Mouse (Mus musculus): ENCODE measurements around the gene Ceacam2.
"Not testable (repeated sequence)": the region's sequence is repeated elsewhere in the genome, so short reads cannot be mapped to it uniquely, and the experiment has no call there.

Gene Ceacam2

DNA sequence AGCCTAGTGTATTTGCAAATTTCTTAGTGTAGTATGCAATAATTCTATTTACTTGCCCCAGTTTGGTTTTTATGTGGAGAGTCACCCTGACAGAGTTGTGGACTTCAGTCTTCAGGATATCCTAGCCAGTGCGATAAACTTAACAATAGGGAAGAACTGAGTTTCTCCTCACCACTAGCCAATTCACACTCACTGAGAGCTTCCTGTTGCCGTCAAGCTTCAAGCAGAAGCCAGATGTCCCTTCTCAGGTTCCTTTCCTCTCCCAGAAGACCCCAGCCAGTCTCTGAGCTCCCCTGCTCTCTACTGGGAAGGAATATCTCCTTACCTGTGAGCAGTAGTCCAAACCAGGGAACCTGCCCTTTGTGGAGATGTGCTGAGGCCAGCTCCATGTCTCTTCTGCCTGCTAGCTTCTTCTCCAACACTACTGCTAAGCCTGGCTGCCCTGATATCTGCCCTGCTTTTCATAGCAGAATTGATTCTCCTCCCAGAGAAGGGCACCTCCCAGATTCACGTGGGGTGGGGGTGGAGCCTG is at the start of gene Ceacam2:
Gene Ceacam2 (minus strand): TSS at position 482 of the 532 bp plus-strand sequence.
- DNase-seq (ENCODE audit: low spot score): not testable (repeated sequence)

GRCm38 (mm10) chr7:25585351-25586204 is 45.9 kb upstream of the Ceacam2 start:
- no peak for DNase-seq (ENCODE audit: low spot score)

DNA sequence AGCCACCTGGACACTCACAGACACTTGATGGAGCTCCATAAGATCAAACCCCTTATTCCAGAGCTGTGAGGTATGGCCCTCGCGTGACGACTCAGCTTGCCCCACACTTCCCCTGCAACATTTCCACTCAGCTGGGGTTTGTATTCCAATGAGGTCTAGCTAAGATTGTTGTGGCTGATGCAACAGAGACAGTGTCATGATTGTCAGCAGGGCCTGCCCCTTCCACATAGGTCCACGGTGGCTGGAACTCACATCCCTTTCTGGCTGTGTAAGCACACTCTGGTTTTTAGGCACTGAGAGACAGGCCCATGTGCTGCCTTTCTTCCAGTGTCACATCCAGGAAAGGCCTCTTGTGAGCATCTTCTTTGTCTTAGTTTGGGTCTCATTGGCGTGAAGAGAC is 45.0 kb upstream of the Ceacam2 start:
- DNase-seq (ENCODE audit: low spot score): no peak

DNA sequence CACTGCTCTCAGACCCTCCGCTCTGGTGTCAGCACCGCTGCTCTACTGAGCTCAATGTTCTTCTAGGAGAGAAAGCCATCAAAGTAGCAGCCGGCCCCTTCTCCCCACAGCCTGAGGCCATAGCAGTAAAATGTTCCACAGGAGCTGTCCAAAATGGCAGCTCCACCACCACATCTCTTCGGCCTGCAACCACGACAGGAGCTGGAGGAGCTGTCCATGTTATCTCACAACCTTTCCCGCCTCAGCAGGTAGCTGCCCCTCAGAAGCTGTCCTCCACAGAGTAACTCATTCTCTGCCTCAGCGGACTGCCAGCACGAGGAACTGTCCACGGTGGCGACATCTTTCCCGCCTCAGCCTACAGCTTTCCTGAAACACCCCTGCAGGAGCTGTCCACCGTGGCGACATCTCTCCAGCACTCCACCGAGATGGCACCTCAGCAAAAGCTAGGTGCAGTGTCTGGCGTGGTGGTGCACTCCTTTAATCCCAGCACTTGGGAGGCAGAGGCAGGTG is 42.7 kb upstream of the Ceacam2 start:
- DNase-seq (ENCODE audit: low spot score): no peak

DNA sequence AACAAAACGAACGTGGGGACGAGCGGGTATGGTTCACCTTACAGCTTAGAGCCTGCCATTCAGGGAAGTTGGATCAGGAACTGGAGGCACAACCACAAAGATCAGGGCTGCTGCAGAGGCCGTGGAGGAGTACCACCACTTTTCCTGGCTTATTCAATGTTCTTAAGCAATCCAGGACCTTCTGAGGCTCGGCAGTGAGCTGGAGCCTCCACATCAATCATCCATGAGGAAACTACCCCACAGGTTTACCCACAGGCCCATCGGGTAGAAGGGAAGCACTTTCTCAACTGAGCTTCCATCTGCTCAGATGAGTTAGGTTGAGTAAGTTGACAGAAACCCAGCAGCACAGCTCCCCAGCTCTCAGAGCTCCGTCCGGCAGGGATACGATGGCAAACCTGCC is 39.8 kb upstream of the Ceacam2 start:
- DNase-seq (ENCODE audit: low spot score): no peak

DNA sequence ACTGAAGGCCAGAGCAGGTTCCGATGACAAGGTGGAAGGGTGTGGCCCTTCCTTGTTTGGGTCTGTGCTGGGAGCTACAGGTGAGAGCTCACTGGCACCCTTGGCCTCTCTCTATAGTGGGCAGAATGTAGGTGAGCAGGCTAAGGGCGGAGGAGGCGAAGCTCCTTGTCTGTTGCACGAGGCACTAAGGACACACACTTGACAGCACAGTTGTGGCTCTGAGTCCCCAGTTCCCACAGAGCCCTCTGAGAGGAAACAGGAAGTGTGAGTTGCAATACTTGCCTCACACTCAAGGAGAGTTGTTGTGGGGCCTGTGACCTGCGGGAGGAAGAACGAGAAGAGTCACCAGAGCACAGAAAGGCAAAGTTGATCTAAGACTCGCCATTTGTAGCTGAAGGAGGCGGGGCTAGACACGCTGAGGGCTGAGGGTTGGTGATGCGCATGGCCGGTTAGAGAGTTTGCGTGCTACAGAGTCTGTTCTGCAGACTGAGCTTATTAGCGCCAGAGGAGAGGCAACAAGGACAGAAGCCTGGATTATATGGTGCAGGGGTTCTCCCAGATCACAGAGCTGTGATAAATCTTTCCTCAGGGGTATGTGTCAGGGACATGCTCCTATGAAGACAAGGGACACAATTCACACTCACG is 37.3 kb upstream of the Ceacam2 start:
- not testable (repeated sequence) for DNase-seq (ENCODE audit: low spot score)

GRCm38 (mm10) chr7:25576308-25576707 is 36.7 kb upstream of the Ceacam2 start:
- DNase-seq (ENCODE audit: low spot score): not testable (repeated sequence)

- DNase-seq (ENCODE audit: low spot score): no peak
These were observed 36.2 kb upstream of the Ceacam2 start for GRCm38 (mm10) chr7:25575870-25576269.

GRCm38 (mm10) chr7:25575105-25575504 is 35.4 kb upstream of the Ceacam2 start:
- no peak for DNase-seq (ENCODE audit: low spot score)

DNA sequence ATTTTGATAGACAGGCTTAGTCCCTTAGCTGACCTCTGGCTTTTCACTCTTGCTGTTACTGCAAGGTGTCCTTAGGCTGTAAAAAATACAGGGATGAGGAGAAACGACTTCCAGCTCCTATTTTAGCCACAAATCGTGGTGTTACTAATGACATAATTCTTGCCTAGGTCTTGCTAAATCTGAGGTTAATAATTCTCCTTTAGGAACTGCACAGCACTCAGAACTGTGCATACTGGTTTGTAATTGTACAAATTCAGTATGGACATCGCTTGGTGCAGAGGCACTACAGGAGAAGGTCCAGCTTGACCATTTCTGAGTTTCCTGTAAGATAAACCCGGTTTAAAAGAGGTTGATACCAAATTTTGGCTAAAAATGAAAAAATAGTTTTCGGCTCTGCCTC is 34.1 kb upstream of the Ceacam2 start:
- not testable (repeated sequence) for DNase-seq (ENCODE audit: low spot score)

GRCm38 (mm10) chr7:25568721-25569120 is 29.1 kb upstream of the Ceacam2 start:
- DNase-seq (ENCODE audit: low spot score): no peak

- DNase-seq (ENCODE audit: low spot score): not testable (repeated sequence)
These were observed 1.8 kb upstream of the Ceacam2 start for GRCm38 (mm10) chr7:25541464-25541863.

DNA sequence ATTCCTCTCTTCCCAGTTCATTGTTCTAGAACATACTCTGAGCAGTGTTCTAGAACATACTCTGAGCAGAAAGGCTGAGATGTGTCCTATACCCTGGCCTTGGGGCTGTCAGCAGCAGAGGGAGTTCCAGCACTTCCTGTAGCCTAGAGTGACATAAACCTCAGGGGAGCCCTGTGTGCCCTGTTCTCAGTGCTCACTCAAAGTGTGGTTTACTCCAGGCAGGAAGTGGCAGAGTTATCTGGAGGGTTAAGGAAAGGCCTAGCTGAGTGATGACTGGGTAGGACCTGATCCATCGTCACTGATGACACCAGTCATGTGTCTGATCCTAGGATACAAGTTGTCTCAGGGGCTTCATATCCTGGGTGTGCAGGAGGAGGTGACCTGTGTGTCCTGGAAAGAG is 297 bp upstream of the Ceacam2 start:
- DNase-seq (ENCODE audit: low spot score): not testable (repeated sequence)

GRCm38 (mm10) chr7:25530837-25531236 is 8.8 kb downstream of the Ceacam2 start:
- DNase-seq (ENCODE audit: low spot score): no peak

- DNase-seq (ENCODE audit: low spot score): not testable (repeated sequence)
These were observed 23.4 kb downstream of the Ceacam2 start for GRCm38 (mm10) chr7:25516070-25516777.

DNA sequence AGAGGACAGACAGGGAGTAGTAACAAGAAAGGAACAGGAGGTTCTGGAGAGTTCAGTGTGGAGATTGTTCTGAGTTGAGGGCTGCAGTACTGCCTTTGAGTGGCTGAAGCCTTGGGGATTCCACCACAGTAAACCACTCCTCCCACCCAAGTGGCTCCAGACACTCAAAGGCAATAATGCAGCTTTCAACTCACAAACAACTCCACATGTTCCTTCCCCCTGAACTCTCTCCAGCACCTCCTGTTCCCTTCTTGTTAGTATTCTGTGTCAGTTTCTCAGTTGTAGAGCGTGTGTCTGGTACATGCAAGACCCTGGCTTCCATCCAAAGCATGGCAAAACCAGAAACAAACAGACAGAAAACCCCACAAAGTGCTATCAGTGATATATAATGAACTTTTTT is 24.0 kb downstream of the Ceacam2 start:
- DNase-seq (ENCODE audit: low spot score): not testable (repeated sequence)

GRCm38 (mm10) chr7:25509925-25510324 is 29.7 kb downstream of the Ceacam2 start:
- DNase-seq (ENCODE audit: low spot score): no peak

DNA sequence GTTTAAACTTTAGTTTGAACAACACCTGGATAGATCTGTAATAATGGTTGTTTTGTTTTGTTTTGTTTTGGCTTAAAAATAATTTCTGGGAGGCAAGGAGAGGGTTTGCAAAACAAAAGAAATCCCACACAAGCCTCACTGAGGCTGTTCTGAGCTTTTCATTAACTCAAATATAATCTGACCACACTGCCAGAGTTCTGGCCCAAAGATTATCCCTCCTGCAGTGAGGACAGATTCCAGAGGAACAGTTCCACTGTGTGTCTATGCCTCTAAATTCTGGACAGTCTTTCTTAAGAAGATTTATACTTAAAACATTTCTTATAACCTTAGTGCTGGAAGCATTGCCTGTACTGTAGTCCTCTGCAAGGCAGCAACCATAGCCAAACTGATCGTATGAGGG is 45.0 kb downstream of the Ceacam2 start:
- no peak for DNase-seq (ENCODE audit: low spot score)

- DNase-seq (ENCODE audit: low spot score): not testable (repeated sequence)
These were observed 49.0 kb downstream of the Ceacam2 start for GRCm38 (mm10) chr7:25490698-25491097.

DNA sequence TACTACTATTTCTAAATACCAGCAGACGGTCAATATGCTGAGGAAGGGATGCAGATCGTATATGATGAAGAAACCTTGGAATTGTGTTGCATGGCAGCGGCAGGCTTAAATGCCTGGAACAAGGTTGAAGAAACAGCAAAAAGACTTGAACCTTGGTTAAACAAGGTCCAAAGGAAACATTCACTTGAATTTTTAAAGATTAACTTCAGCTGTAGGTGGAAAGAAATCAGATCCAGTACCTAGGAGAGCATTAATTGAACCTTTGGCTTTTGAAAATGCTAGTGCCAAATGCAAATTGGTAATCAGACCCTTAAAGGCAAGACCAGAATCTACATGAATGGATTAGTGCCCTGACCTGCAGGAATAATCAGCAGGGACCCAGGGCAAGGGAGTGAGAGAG is 50.3 kb downstream of the Ceacam2 start:
- not testable (repeated sequence) for DNase-seq (ENCODE audit: low spot score)

DNA sequence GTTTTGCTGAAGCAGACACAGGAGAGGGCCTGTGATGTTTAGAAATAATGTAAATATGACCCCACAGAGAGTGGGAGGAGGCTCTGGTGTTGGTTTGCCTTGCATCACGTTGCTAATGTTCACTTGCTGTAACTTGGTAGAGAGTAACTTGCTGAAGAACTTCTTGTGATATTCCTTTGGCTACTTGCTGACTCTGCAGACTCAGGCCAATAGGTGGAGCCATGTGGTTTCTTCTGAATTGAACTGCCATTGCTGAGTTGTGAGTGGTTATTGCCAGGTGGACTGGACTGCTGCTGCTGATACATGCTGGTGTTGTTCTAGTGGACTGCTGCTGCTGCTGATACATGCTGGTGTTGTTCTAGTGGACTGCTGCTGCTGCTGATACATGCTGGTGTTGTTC is 53.5 kb downstream of the Ceacam2 start:
- no peak for DNase-seq (ENCODE audit: low spot score)

- no peak for DNase-seq (ENCODE audit: low spot score)
These were observed 54.6 kb downstream of the Ceacam2 start for GRCm38 (mm10) chr7:25485061-25485460.
